Mouse (Mus musculus) macrophage (primary cell): ENCODE measurements around the gene App. TPM values are rescaled to one million over a fixed set of nuclear protein-coding genes. Genes with fewer than 3 reads are reported as not detected.

Experiments
- H3K27ac ChIP-seq: fragments of 350-480 bp; formaldehyde crosslinking; 2 replicates; pipeline ENCODE4 v1.9.0; 2021
- H3K36me3 ChIP-seq: fragments of 350-480 bp; formaldehyde crosslinking; 2 replicates; pipeline ENCODE4 v1.9.0; 2021; ENCODE audit errors: inconsistent target
- H3K4me3 ChIP-seq: fragments of 350-480 bp; formaldehyde crosslinking; 2 replicates; pipeline ENCODE4 v1.9.0; 2021; ENCODE audit errors: inconsistent target
- H3K79me2 ChIP-seq: fragments of 350-480 bp; formaldehyde crosslinking; 2 replicates; pipeline ENCODE4 v1.9.0; 2021; ENCODE audit errors: inconsistent target
- WGBS: methylation state at CpG from one replicate; pipeline ENCODE4 v1.1.7; 2026; ENCODE audit warnings: inconsistent platforms; ENCODE audit not compliant: missing documents; 5-methylcytosine and 5-hydroxymethylcytosine counted together
- polyA plus RNA-seq: library from polyadenylated mRNA; stranded (reverse); fragments of 250-400 nt; gene quantifications from 3 replicates; pipeline ENCODE4 v1.2.4, GENCODE M21; 2018; ENCODE audit warnings: inconsistent platforms

The App gene
- polyA plus RNA-seq, 1 experiment from 2014 or later, result 669 TPM

DNA sequence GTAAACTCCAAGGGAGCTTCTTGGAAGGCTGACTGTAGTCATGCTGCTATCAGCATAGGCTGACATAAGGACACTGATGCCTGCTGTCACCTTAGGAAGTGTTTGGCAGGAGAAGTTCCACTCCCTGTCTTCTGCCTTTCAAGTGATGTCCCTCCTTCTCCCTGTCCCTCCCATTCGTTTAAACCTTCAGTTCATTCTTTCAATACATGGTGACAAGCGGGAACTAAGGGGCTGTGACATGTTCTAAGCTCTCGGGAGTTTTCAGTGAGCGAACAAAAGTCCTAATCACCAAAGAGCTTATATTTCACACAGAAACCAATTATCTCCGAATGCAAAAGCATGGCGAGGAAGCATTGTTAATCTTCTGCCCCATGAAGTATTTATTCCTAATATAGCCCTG is 77.2 kb downstream of the App start:
- no peak overlapping the region for H3K27ac ChIP-seq
- no peak overlapping the region for H3K4me3 ChIP-seq
- peaks cover 12% of the 10 kb centered on the region; the same call in 1 of the 2 replicates for H3K36me3 ChIP-seq
- 96% methylated on average over 6 of the region's 6 CpGs for WGBS
- peaks cover 63% of the 10 kb centered on the region; the same call in 1 of the 2 replicates for H3K79me2 ChIP-seq

DNA sequence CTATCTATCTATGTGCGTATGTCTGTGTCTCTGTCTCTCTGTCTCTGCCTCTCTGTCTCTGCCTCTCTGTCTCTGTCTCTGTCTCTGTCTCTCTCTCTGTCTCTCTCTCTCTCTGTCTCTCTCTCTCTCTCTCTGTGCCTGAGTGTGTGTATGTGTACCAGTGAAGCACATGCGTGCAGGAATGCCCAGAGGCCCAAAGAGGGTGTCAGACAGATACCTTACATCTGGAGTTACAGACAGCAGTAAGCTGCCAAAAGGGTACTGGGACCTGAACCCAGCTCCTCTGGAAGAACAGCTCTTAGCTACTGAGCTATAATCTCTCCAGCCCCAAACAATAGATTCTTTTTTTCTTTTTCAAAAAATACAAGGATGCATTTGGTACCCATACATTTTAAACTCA is 77.6 kb downstream of the App start:
- peaks cover 68% of the 10 kb centered on the region; the same call in 1 of the 2 replicates for H3K79me2 ChIP-seq
- WGBS, result 100% methylated on average over 1 of the region's 2 CpGs
- peaks cover 8% of the 10 kb centered on the region; the same call in 1 of the 2 replicates for H3K36me3 ChIP-seq
- H3K27ac ChIP-seq, result no peak overlapping the region
- no peak overlapping the region for H3K4me3 ChIP-seq

DNA sequence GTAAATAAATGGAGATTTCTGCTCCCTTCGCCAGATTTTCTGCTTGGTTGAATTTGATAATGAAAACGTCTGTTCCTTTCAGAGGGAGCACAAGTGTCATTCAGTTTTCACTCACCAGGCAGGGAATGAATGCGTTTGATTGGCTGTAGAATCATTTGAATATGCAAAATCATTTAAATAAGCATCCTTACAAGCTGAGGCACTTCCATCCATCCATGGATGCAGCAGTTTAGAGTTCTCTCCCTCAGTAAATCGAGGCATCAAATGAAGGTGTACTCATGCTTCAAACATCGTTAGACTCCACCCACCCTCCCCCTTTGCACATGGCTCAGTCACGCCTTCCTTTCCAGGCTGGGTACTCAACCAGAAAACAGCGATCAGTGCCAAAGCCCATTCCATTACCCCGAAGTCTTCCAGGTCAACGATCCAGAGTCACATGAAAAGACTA is 80.9 kb downstream of the App start:
- Histone ChIP-seq H3K36me3 (peaks cover 7% of the 10 kb centered on the region; the same call in 1 of the 2 replicates), H3K27ac (no peak overlapping the region), H3K79me2 (peaks cover 99% of the 10 kb centered on the region; the same call in 1 of the 2 replicates), H3K4me3 (no peak overlapping the region)
- 95% methylated on average over 9 of the region's 9 CpGs for whole genome bisulfite sequencing

- H3K4me3 ChIP-seq, result no peak overlapping the region
- H3K27ac ChIP-seq, result no peak overlapping the region
- peaks cover 6% of the 10 kb centered on the region; the same call in 1 of the 2 replicates for H3K36me3 ChIP-seq
- peaks cover 99% of the 10 kb centered on the region for H3K79me2 ChIP-seq
- 100% methylated on average over 1 of the region's 1 CpGs for WGBS
Measured at GRCm38 (mm10) chr16:85092183-85092582, 81.4 kb downstream of the App start.

GRCm38 (mm10) chr16:85090992-85091391 is 82.6 kb downstream of the App start:
- H3K27ac ChIP-seq, result no peak overlapping the region
- no peak overlapping the region for H3K4me3 ChIP-seq
- H3K79me2 ChIP-seq, result peaks cover 99% of the 10 kb centered on the region
- H3K36me3 ChIP-seq, result no peaks in the 10 kb centered on the region
- WGBS, result 97% methylated on average over 14 of the region's 14 CpGs

DNA sequence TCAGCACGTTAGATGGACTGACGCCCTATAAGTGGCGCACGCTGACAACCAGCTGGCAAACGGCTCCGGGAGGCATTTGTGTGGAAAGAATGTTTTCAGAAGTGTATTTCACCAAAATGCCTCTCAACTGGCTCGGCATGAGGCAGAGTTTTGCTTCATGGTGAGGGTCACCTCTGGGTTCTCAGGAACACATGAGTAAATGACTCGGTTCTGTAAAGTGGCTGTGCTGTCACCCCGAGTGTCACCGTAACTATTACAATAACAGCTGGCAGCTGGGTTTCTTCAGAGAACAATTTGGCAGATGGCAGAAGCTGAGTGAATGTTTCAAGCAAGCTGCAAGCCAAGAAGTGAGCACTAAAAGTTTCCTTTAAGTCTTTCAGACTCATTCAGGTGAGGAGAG is 85.4 kb downstream of the App start:
- Histone ChIP-seq H3K4me3 (no peak overlapping the region), H3K27ac (no peak overlapping the region), H3K79me2 (peaks cover 97% of the 10 kb centered on the region), H3K36me3 (no peaks in the 10 kb centered on the region)
- 91% methylated on average over 10 of the region's 10 CpGs for WGBS

DNA sequence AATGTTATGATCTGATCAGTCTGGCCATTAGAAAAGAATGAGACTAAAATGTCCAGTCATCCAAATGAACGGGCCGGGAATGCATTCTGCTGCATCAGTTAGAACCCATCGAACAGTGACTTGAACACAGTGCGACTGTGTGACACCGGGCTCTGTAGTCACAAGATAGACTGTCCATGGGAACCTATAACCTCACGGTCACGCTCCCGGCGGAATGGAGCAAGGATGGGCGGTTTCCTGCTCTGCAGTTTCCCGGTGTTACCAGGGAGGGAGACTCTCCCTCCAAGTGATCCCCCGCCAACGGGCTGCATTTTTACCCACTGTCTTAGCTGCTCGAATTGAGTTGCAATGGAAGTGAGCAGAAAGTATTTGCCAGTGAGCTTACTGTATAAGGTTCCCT is 87.3 kb downstream of the App start:
- 90% methylated on average over 14 of the region's 14 CpGs for WGBS
- no peak overlapping the region for H3K4me3 ChIP-seq
- peaks cover 97% of the 10 kb centered on the region for H3K79me2 ChIP-seq
- no peak overlapping the region for H3K27ac ChIP-seq
- H3K36me3 ChIP-seq, result no peaks in the 10 kb centered on the region; the same call in 1 of the 2 replicates

DNA sequence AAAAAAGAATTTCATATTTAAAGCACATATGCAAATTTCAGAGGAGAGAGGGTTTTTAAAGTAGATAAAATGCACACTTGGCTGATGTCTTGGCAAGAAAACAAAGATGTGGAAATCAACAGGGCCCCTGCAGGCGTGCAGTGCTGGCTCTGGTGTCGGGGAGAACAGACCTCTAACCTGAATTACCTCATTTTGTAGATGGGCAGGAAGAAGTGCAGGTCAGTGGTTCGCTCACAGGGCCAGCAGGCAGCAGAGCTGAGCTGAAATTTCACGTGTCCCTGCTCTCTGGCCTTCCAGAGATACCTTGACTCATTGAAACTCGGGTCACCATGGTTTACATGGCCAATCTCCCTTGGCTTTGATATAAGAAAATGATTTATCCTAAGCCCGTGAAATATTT is 87.7 kb downstream of the App start:
- H3K4me3 ChIP-seq, result no peak overlapping the region
- H3K36me3 ChIP-seq, result peaks cover 4% of the 10 kb centered on the region; the same call in 1 of the 2 replicates
- WGBS, result 91% methylated on average over 6 of the region's 6 CpGs
- peaks cover 97% of the 10 kb centered on the region for H3K79me2 ChIP-seq
- no peak overlapping the region for H3K27ac ChIP-seq

GRCm38 (mm10) chr16:85084152-85084551 is 89.4 kb downstream of the App start:
- WGBS, result 92% methylated on average over 1 of the region's 1 CpGs
- H3K4me3 ChIP-seq, result no peak overlapping the region
- peak overlapping the region; percentile 4; the same call in 1 of the 2 replicates for H3K27ac ChIP-seq
- peaks cover 21% of the 10 kb centered on the region; the same call in 1 of the 2 replicates for H3K36me3 ChIP-seq
- peaks cover 93% of the 10 kb centered on the region for H3K79me2 ChIP-seq

- H3K27ac ChIP-seq, result 0 out of 2 replicates have a peak overlapping the region, but pooled peaks have one; percentile 5
- 100% methylated on average over 2 of the region's 2 CpGs for WGBS
- peaks cover 50% of the 10 kb centered on the region; the same call in 1 of the 2 replicates for H3K36me3 ChIP-seq
- peaks cover 57% of the 10 kb centered on the region for H3K79me2 ChIP-seq
- no peak overlapping the region for H3K4me3 ChIP-seq
Measured at GRCm38 (mm10) chr16:85075330-85075729, 98.2 kb downstream of the App start.

DNA sequence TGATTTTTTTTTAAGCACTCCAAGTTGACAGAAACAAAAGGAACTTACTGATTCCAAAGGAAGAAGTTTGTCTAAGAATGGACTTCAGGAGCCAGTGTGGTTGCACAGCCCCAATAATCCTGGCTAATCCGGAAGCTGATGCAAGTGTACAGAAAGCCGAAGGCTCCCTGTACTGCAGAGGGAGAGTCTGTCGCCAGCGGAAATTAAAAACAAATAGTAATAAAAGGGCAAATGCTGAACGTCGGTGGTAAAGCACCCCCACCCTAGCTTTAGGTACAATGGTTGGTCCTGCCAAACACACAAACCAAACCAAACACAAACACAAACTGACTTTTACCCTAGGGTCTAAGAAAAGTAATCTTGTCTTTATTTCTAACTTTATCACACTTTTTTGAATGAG is 98.7 kb downstream of the App start:
- Histone ChIP-seq H3K4me3 (no peak overlapping the region), H3K36me3 (peaks cover 46% of the 10 kb centered on the region; the same call in 1 of the 2 replicates), H3K27ac (0 out of 2 replicates have a peak overlapping the region, but pooled peaks have one; percentile 5), H3K79me2 (peaks cover 57% of the 10 kb centered on the region)
- WGBS, result 89% methylated on average over 4 of the region's 6 CpGs

DNA sequence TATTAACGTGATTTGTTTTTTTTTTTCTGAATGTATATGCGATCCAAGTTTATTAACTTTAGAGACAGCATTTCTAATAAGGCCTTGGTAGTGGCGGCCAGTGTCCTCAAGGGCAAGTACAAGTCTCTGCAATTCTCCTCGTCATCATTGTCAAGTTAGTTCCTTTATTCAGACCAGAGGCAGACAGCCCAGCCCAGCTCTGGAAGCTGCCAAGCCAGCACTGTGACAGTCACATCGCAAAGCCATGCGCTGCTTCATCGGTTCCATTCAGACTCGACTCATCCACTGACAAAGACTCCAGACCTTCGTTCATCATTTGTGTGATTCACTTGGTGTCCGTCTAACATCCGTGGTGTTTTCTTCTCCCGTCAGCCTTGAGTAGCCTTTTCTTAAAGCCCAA is 100.9 kb downstream of the App start:
- Histone ChIP-seq H3K27ac (peak overlapping the region; percentile 94), H3K36me3 (peaks cover 25% of the 10 kb centered on the region; the same call in 1 of the 2 replicates), H3K4me3 (no peak overlapping the region), H3K79me2 (peaks cover 65% of the 10 kb centered on the region)
- WGBS, result 29% methylated on average over 12 of the region's 12 CpGs

- Histone ChIP-seq H3K36me3 (peaks cover 17% of the 10 kb centered on the region; the same call in 1 of the 2 replicates), H3K27ac (peak overlapping the region; percentile 94), H3K79me2 (peaks cover 65% of the 10 kb centered on the region), H3K4me3 (no peak overlapping the region)
- 10% methylated on average over 12 of the region's 12 CpGs for WGBS
Measured at GRCm38 (mm10) chr16:85071791-85072190, 101.8 kb downstream of the App start.

GRCm38 (mm10) chr16:85071248-85071647 is 102.3 kb downstream of the App start:
- Histone ChIP-seq H3K27ac (peak overlapping the region; percentile 94), H3K4me3 (no peak overlapping the region), H3K79me2 (peaks cover 65% of the 10 kb centered on the region), H3K36me3 (peaks cover 12% of the 10 kb centered on the region; the same call in 1 of the 2 replicates)
- 100% methylated on average over 1 of the region's 1 CpGs for WGBS

DNA sequence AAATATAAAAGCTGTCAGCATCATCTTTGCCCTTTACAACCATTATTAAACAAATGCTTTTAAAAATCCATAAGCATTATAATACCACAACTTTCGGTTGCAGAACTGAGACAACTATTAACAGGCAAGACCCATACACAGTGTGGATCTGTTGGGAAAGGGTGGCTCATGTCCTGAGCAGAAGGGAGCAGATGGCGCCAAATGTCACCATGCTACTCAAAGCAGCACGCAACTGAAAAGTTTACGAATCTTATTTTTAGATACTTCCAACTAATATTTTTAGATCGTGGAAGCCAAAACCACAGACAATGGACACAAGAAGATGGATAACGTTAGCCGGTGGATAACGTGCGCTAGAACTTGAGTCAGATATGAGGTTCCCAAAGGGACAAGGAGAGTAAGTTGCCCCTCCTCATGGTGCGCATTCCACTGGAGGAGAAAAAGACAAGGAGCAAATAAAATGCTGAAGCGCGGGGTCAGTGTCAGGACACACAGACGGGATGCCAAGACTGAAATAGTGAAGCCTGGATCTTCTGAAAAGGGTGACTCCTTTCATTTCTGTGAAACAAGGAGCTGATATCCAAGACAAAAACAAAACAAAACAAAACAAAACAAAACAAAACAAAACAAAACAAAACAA is 106.2 kb downstream of the App start:
- Histone ChIP-seq H3K4me3 (no peak overlapping the region), H3K36me3 (no peaks in the 10 kb centered on the region), H3K79me2 (peaks cover 82% of the 10 kb centered on the region), H3K27ac (no peak overlapping the region)
- 82% methylated on average over 13 of the region's 13 CpGs for WGBS
